Mouse (Mus musculus) activated CD4-positive, CD25-positive, alpha-beta regulatory T cell, adult 4 months (primary cell): ENCODE results near the gene Ergic1. TPM values are rescaled to one million over a fixed set of nuclear protein-coding genes. Genes with fewer than 3 reads are reported as not detected.
A peak's percentile ranks its signal among the peaks of the same experiment; 100 is the strongest.

ENCODE experiments used
- ATAC-seq: one replicate; pipeline ENCODE4 v1.8.0; 2017
- polyA plus RNA-seq, 2 experiments: library from polyadenylated mRNA; unstranded; fragments of 100-300 nt; shearing (Covaris generic); gene quantifications; one replicate each; pipeline ENCODE4 v1.2.1; 2017

The Ergic1 gene
- polyA plus RNA-seq, 2 experiments from 2014 or later, result 39.5 to 45.7 TPM

GRCm38 (mm10) chr17:26601514-26601913 is 40.2 kb downstream of the Ergic1 start:
- no peak for ATAC-seq

DNA sequence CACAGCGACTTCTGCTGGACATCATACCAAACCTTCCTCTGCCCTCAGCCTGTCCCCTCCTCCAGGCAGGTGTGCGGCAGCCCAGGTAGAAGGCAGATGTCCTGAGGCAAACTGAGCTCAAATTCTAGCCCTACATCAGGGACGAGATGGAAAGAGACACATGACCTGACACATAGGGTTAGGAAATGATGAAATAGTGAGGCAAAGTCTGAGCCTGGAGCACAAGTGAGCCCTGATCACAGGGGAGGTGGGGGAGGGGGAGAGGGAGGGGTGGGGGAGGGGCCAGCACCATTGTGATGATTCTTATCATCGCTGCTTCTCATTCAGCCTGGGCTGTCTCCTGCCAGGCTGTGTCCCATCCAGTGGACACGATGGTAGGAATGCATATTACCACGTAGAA is 40.6 kb downstream of the Ergic1 start:
- ATAC-seq, result no peak

- no peak for ATAC-seq
Observed at GRCm38 (mm10) chr17:26602371-26602885, 41.1 kb downstream of the Ergic1 start.

GRCm38 (mm10) chr17:26603311-26603710 is 42.0 kb downstream of the Ergic1 start:
- no peak for ATAC-seq

DNA sequence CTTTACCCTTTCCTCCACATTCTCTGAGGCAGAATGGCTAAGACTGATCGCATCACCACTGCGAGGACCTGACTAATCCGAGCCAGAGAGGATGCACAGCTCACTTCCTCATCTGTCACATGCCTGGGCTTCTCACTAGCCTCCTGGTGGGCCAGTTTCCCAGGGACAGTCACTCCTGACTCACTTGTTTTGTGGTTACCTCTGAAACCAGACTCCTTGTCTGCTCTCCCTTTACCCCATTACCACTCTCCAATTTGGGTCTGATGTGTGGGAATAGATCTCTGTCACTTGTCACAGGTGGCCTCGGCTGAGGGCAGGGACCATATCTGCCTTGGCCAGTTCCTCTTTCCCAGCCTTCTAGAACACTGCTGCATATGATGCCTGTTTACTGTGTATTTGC is 44.3 kb downstream of the Ergic1 start:
- peak; percentile 32 for ATAC-seq

DNA sequence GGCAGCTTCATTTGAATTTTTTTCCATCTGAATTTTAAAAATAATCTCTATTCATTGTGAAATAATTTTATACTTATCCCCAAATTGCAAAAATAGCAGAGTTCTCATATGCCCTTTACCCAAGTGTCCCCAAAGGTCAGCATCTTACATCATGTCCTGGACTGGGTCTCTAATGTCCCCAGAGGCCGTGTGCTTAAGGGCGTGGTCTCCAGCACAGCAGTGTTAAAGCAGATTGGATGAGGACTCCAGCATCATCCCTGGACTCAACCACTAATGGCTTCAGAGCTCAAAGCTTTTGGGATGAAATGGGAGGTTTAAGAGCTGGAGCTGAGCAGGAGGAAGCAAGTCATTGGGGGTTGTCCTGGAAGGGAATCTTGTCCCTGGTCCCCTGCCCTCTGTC is 45.2 kb downstream of the Ergic1 start:
- ATAC-seq, result no peak

- ATAC-seq, result no peak
Observed at GRCm38 (mm10) chr17:26608348-26608747, 47.1 kb downstream of the Ergic1 start.

DNA sequence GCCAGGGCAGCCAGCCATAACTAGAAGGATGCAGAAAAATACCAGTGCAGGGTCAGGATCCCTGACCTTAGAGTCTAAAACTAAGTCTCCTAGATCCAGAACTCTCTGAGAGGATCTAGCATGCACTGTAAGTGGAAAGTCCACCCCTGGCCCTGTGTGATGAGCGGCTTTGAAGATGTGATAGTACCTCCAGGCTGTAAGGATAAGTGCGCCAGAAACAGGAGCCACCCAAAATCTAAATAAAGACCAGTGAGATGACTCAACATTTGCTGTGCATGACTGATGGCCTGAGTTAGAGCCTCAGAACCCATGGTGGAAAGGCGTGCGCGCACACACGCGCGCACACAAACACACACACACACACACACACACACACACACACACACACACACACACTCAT is 47.6 kb downstream of the Ergic1 start:
- ATAC-seq, result no peak

DNA sequence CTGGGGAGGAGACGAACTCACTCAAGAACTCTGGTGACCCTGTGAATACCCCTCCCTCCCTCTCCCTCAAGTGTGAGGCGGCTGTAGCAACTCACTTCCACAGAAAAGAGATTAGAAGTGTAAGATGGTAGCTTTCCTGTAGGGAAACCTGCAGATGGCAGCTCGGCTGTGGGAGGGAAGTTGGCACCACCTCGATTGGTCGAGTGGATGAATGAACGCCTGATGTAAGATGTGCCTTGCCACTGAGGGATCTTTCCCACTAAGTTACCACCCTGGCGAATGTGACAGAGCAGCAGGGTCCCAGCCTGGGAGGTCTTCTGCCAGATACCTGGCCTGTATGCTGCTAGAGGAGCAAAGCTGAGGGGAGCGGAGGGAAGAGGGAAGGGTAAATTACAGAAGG is 48.5 kb downstream of the Ergic1 start:
- no peak for ATAC-seq

GRCm38 (mm10) chr17:26611328-26611727 is 50.0 kb downstream of the Ergic1 start:
- no peak for ATAC-seq

DNA sequence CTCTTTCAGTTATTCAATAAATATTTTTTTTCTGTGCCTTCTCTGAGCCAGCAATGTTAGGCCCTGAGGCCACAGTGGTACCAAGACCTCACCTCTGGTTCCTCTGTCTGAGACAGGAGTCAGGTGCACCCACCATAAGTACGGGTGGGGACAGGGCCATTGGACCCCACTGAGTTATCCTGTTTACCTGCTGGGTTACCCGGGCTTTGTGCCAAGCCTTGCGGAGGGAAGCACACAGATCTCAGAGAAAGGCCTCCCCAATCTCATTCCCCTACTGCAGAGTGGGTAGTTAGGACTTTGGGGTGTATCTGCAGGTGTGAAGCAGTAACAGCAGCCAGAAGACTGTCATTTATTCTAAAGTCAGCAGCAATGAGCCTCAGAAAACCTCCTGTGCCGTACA is 50.6 kb downstream of the Ergic1 start:
- ATAC-seq, result no peak

DNA sequence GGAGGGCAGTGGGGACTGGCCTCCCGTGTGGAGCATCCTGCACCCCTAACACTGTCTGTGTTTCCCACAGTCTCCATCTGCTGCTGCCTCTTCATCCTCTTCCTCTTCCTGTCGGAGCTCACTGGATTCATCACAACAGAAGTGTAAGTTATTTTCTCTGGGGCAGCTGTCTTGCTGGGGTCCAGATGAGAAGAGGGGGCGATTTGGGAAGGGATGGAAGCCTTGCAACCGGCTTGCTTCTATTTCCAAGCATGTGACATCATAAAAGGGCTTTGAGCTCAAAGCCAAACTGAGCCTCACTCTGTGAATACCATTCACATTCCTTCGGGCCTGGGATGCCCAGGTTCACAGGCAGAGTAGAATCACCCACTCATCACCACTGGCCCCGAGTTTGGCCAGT is 53.0 kb downstream of the Ergic1 start:
- no peak for ATAC-seq

DNA sequence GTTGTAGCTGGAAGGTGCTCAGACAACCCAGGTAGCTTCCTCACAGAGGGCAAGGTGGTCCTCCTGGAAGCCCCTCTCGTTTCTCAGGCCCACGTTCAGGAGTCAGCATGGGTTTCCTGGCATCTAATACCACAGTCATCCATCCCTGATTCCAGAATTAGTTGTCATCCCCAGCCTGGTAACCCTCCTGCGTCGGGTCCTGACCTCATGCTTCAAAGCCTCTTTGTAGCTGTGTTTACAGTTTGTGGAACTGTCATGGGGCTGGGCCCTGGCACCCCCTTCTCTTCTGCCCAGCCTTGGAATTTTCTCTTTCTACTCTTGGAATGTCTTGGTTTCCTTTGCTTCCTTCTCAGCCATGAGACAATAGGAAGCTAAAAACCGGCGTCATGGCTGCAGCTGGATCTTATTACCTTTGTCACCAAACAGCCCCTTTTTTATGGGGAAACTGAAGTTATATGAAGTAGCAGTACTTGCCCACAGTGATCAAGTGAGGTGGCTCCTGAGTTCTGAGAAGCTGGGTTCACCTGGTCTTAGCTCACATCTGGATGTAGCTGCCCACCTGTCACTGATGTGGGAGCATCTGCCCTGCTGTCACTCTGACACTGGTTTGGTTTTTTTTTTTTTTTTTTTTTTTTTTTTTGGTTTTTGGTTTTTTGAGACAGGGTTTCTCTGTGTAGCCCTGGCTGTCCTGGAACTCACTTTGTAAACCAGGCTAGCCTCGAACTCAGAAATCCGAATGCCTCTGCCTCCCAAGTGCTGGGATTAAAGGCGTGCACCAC is 53.6 kb downstream of the Ergic1 start:
- no peak for ATAC-seq

DNA sequence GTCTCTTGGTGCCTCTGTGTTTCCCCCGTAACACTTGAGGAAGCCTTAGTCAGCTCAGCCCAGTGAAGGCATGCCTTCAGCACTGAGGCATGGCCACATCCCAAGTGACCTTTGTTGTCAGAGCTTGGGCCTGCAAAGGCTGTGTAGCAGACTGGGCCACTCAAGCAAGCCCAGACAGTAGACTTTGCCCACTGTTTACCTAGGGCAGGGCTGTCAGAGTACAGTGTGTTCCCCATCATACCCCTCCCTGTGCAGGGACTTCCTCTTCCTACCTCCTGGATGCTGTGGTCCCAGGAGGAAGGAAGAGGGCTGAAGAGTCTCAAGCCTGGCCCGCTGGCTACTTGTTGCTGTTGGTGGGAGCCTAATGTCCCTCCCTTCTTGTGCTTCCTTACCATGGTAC is 55.4 kb downstream of the Ergic1 start:
- no peak for ATAC-seq

GRCm38 (mm10) chr17:26618498-26618897 is 57.2 kb downstream of the Ergic1 start:
- ATAC-seq, result no peak

DNA sequence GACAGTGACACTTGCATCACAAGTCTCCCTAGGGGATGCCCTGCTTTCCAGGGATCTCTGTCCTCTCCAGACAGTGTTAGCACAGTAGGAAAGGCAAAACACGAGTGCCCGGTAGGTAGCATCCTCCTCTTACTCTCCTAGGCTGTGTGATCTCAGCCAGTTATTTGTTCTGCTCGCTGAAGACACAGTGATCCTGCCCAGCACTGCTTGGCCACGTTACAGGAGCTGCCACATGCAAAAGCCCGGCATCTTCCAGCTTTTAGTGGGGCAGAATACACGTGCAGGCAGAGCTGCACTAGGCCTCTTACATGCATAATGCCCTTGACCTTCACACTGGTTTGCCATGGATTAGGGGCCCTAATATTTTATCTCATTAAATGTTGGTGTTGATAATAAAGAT is 58.3 kb downstream of the Ergic1 start:
- no peak for ATAC-seq

DNA sequence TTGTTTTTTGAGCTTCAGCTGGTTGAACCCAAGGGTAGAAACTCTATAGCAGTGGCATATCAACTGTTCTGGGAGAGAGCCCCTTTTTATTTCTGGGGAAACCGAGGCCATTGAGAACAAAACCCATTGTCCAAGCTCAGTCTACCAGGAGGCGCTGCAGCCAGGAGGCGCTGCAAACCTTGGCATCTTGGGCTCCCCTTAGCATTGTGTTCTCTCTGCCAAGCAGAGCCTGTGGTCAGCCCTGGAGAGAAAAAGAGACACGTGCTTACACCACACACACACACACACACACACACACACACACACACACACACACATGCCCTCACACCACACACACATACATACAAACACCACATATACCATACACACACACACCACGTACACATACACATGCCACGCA is 59.0 kb downstream of the Ergic1 start:
- ATAC-seq, result no peak

GRCm38 (mm10) chr17:26620786-26621766 is 59.8 kb downstream of the Ergic1 start:
- ATAC-seq, result no peak

DNA sequence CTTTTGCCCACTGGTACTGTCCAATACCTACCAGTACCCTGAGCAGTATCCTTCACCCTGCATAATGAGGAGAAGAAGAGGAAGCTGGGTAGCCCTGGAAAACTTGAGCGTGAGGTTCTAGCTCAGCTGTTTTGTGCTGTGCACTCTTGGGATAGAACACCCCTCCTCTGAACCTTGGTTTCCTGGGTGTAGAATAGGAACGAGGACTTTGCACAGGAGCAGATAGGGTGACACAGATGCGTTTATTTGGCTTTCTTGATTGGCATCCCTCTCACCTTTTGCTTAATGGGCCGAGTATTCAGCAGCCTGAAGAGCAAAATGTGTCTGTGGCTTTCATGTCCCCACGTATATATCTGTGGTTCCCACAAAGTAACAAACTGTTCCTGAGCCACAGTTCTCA is 60.6 kb downstream of the Ergic1 start:
- ATAC-seq, result no peak

DNA sequence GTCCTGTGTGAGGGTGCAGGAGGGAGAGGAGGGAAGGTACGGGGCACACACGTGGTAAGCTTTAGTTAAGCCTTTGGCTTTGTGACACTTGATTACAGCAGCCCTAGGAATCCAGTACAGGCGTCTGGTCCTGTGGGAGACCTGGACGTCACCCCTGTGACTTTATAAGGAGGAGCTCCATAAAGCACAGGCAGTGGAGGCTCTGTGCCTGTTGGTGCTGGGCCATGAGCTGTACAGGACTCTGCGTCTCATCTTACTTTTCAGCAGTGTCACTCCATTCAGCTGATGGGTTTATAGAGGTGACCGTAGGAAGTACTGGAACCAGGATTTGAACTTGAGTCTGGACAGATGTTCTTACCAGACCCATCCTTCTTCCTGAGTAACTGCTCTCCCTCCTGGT is 62.7 kb downstream of the Ergic1 start:
- ATAC-seq, result no peak

- ATAC-seq, result no peak
Observed at GRCm38 (mm10) chr17:26624999-26625398, 63.7 kb downstream of the Ergic1 start.

DNA sequence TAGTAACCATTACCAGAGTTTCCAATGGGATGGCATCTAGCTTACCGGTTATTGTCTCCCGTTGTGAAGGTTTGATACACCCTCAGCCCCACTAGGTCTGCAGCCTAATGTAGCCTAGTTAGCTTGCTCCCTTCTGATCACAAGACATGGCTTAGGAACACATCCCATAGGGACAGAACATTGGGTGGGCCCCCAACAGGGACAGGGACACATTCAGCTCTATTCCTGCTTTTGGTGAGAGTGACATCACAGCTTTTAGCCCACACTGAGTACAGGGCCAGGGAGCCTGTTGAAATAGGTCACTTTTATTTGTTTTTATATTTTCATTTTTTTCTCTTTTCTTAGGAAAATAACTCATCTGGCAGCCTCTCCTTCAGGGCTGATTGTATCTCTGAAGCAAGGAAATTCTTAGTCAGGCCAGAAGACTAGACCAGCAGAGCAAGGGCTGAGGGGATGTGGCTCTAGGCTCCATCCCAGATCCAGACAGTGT is 64.3 kb downstream of the Ergic1 start:
- ATAC-seq, result no peak

DNA sequence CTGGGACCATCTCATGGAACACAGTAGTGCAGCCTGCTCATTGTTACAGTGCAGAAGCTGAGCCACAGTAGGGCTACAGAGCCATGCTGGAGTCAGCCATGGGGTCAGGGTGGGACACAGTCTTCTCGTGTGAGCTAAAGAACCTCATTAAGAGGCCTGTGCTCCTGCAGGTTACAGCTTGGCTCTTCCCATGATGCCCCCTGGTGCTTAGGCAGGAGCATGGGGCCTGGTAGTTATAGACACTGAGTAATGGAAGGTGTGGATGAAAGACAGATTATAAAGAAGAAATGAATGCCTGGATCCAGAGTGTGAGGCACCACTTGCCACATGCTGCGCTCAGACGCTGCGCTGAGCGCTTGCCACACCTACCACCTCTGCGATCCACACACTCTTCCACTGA is 67.2 kb downstream of the Ergic1 start:
- ATAC-seq, result no peak
